Mouse (Mus musculus) heart, adult 8-10 months (tissue): ENCODE results near the gene H2al1a. TPM values are rescaled to one million over a fixed set of nuclear protein-coding genes. Genes with fewer than 3 reads are reported as not detected.

Source experiments
- DNase-seq: peaks from one replicate; pipeline ENCODE4 v3.0.0; 2022; ENCODE audit warnings: low spot score
- total RNA-seq, 4 experiments: library from RNA; stranded (reverse); gene quantifications; 2 replicates each; pipeline ENCODE4 v1.2.4; 2022

H2al1a gene
- total RNA-seq, 4 experiments from 2014 or later = not detected

GRCm38 (mm10) chrX:11345762-11346161 is 46.7 kb downstream of the H2al1a start:
- DNase-seq = no peak

DNA sequence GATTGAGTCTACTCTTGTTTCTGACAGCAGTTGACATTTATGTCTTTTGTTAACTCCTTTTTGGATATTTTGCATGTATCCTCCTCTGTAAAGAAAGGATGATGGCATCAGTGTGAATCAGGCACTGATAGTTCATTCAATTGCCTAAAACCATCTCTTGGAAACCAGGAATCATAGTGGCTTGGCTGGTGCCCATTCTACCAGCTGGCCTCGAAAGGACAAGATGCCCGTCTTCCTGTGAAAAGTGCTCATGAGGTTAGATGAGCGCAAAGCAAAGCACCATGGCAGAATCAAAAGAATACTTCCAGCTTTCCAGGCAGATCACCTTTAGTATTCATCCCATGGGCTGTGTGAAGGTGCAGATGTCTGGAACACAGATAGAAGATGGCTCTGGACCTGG is 47.7 kb downstream of the H2al1a start:
- no peak for DNase-seq

Other genes with a start within 250 kb of the H2al1a start
- not detected for gene H2al1b, start 3.2 kb downstream of the H2al1a start, total RNA-seq
- gene H2al1c, start 6.4 kb downstream of the H2al1a start, total RNA-seq = not detected
- gene H2al1d, start 9.6 kb downstream of the H2al1a start, total RNA-seq = not detected
- not detected for gene H2al1e, start 12.7 kb downstream of the H2al1a start, total RNA-seq
- not detected for gene H2al1f, start 15.9 kb downstream of the H2al1a start, total RNA-seq
- not detected for gene H2al1g, start 19.0 kb downstream of the H2al1a start, total RNA-seq
- not detected for gene H2al1h, start 22.2 kb downstream of the H2al1a start, total RNA-seq
- not detected for gene H2al1i, start 25.4 kb downstream of the H2al1a start, total RNA-seq
- gene H2al1j, start 28.6 kb downstream of the H2al1a start, total RNA-seq = not detected